9 mouse cellular contexts compared by ENCODE assay signal in the genomic region with DNA sequence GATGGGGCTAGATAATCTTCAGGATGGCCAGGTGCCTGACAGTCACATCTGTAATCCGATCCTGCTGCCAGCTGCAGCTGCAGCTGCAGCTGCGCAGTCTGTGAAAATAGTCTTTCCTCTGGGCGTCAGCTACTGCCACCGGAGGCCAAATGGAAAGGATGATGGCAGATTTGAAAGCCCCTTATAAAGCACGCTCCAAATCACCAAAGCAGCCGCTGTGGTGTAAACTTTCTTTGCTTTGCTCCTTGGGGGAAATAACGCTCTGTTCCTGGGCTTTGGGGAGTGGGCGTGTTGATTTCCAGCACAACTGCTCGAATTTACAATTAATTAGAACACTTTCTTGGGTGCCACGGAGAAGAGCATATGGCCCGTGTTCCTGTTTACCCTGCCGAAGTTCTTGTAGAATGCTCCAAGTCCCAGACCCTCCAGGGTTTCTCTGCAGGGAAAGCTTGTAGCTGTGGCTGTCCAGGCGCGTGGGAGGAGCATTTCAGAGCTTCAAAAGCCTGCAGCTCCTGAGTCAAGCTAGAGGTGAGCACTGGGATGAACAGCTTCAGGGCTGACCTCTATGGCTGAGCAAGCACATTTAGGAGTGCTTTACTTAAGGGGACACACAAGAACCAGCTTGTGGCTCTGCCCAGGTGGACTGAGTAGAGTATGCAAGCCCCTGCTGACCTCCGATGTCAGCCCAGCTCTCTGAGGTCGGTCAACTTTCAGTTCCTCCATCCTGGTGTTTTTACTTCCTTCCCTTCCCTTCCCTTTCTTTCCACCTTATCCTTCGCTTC.
DNase-seq lines count a peak whose midpoint lies in the region; ATAC-seq lines count a peak whose summit lies in the region.
"Had no signal": no experiment of that assay in that cellular context is flagged by ENCODE, and none has a peak within 500 bp of the region (broad histone marks: within the 10 kb centered on the region; RNA-seq: fewer than 3 reads in every experiment).

No protein-coding gene starts in this region.

- peak; percentile 58 for ATAC-seq in limb, embryonic 12.5 days (ENCODE audit: insufficient number of reproducible peaks, insufficient read depth, low FRiP score, low TSS enrichment, low read depth)
- ATAC-seq in neural tube, embryonic 12.5 days (ENCODE audit: low FRiP score, low read depth): peak; percentile 29; the same call in 1 of the 2 replicates

- intact Hi-C loops in left cerebral cortex, postnatal 25 days (cut with DNase I): no loop called here
- intact Hi-C loops in left cerebral cortex, postnatal 36 days (cut with DNase I): no loop called here

- peak overlapping the region; percentile 1; the same call in 1 of the 2 replicates for H3K9ac ChIP-seq in limb, embryonic 12.5 days (replicated peaks)
- H3K9ac ChIP-seq in neural tube, embryonic 12.5 days: no peak overlapping the region
- H3K9ac ChIP-seq: liver, embryonic 14.5 days had no signal

- peak; percentile 37 to 46 for DNase-seq in left cerebral cortex, postnatal 25 days (ENCODE audit: low spot score in 2 of 2)
- DNase-seq in left cerebral cortex, postnatal 36 days (ENCODE audit: low spot score in 2 of 2): no peak
- DNase-seq in embryo, embryonic 11.5 days (ENCODE audit: low read depth, low spot score): peak; percentile 24
- peak; percentile 61 for DNase-seq in forelimb bud, embryonic 11.5 days (ENCODE audit: low read depth, low spot score)
- no peak for DNase-seq in ovary, postnatal 10 days (ENCODE audit: low spot score)
- DNase-seq in ovary, postnatal 14 days (ENCODE audit: low spot score): no peak

- H3K4me2 ChIP-seq in limb, embryonic 12.5 days: peak overlapping the region; percentile 55
- peak overlapping the region; percentile 54 for H3K4me2 ChIP-seq in neural tube, embryonic 12.5 days (replicated peaks)

- no peaks in the 10 kb centered on the region for H3K9me3 ChIP-seq in limb, embryonic 12.5 days
- H3K9me3 ChIP-seq in neural tube, embryonic 12.5 days: no peaks in the 10 kb centered on the region

- H3K27ac ChIP-seq in limb, embryonic 12.5 days: peak overlapping the region; percentile 78
- H3K27ac ChIP-seq in neural tube, embryonic 12.5 days: no peak overlapping the region
- H3K27ac ChIP-seq: liver, embryonic 14.5 days had no signal

- WGBS in limb, embryonic 12.5 days: 3% methylated on average over 17 of the region's 17 CpGs
- WGBS in neural tube, embryonic 12.5 days: 10% methylated on average over 17 of the region's 17 CpGs

- no peaks in the 10 kb centered on the region for H3K27me3 ChIP-seq in limb, embryonic 12.5 days
- peaks cover 6% of the 10 kb centered on the region; the same call in 1 of the 2 replicates for H3K27me3 ChIP-seq in neural tube, embryonic 12.5 days (replicated peaks)

- H3K36me3 ChIP-seq in limb, embryonic 12.5 days: no peaks in the 10 kb centered on the region
- no peaks in the 10 kb centered on the region for H3K36me3 ChIP-seq in neural tube, embryonic 12.5 days

- peak overlapping the region; percentile 29 for H3K4me3 ChIP-seq in limb, embryonic 12.5 days (replicated peaks)
- H3K4me3 ChIP-seq in neural tube, embryonic 12.5 days: no peak overlapping the region

- peaks cover 38% of the 10 kb centered on the region for H3K4me1 ChIP-seq in limb, embryonic 12.5 days (replicated peaks)
- peaks cover 10% of the 10 kb centered on the region for H3K4me1 ChIP-seq in neural tube, embryonic 12.5 days

Comparison
In these comparisons a context has a peak if more than half of its experiments do, and no peak if none do; other contexts are left out.
1. DNase-seq: peak in left cerebral cortex, postnatal 25 days (2 of 2), embryo, embryonic 11.5 days (single experiment) and forelimb bud, embryonic 11.5 days (single experiment); none in left cerebral cortex, postnatal 36 days (0 of 2), ovary, postnatal 10 days (single experiment) and ovary, postnatal 14 days (single experiment).